Mouse (Mus musculus): ENCODE measurements around the gene Hes7. TPM values are rescaled to one million over a fixed set of nuclear protein-coding genes. Genes with fewer than 3 reads are reported as not detected.

Hes7 gene
- total and polyA plus RNA-seq, 3 experiments: 0.08 to 1.4 TPM; not detected in 1

GRCm38 (mm10) chr11:69088103-69088855 is 31.9 kb upstream of the Hes7 start, which contains the start of gene Vamp2 (continued):
- TF ChIP-seq TCF12 (IDR thresholded peaks at IDR 0.05; ENCODE audit: low read depth, low read length): peak; percentile 40
- TF ChIP-seq EP300 (IDR thresholded peaks at IDR 0.05; ENCODE audit: low read depth in 1 of 2, low read length in 2 of 2): peak in 1 of 2 experiments; percentile 3; a peak in 1 of 4 replicates
- peak; percentile 67 to 87; a peak in 3 of 4 replicates for TF ChIP-seq POLR2A (IDR thresholded peaks at IDR 0.05; ENCODE audit: control insufficient read depth in 1 of 2, insufficient read depth in 1 of 2, low read depth in 1 of 2, low read length in 2 of 2, poor library complexity in 1 of 2)
- peak; percentile 63; the same call in 1 of the 2 replicates for TF ChIP-seq POLR2AphosphoS2 (IDR thresholded peaks at IDR 0.05; ENCODE audit: low read length)
- no peak for TF ChIP-seq MAFK (IDR thresholded peaks at IDR 0.05; ENCODE audit: borderline replicate concordance, low read depth, low read length)
- no peak for TF ChIP-seq SMC3 (IDR thresholded peaks at IDR 0.05; ENCODE audit: low read depth, low read length)
- TF ChIP-seq SIN3A (IDR thresholded peaks at IDR 0.05; ENCODE audit: low read length): peak; percentile 65
- no peak for TF ChIP-seq CHD1 (IDR thresholded peaks at IDR 0.05; ENCODE audit: low read depth, low read length)
- TF ChIP-seq NRF1 (IDR thresholded peaks at IDR 0.05; ENCODE audit: insufficient read depth, low read depth, low read length, poor library complexity, severe bottlenecking): no peak
- TF ChIP-seq ZKSCAN1 (IDR thresholded peaks at IDR 0.05; ENCODE audit: low read depth, low read length): no peak
- TF ChIP-seq MXI1 (IDR thresholded peaks at IDR 0.05; ENCODE audit: low read depth, low read length): no peak; the same call in none of the 2 replicates
- TF ChIP-seq JUND (IDR thresholded peaks at IDR 0.05; ENCODE audit: low read depth, low read length): no peak

- Histone ChIP-seq H3K27ac (ENCODE audit: control insufficient read depth, low read depth, low read length) (peak overlapping the region; percentile 56), H3K9me3 (replicated peaks; ENCODE audit: insufficient read depth, low read length) (no peaks in the 10 kb centered on the region), H3K4me3 (ENCODE audit: control insufficient read depth in 1 of 2, insufficient read depth in 1 of 2, low read depth in 2 of 2, low read length in 2 of 2) (peak overlapping the region; percentile 77 to 100), H3K36me3 (ENCODE audit: control insufficient read depth in 1 of 2, insufficient read depth in 2 of 2, low read length in 2 of 2) (peaks cover 5 to 6% of the 10 kb centered on the region in 2 experiments; a peak in 3 of 4 replicates), H3K9ac (ENCODE audit: control insufficient read depth, low read depth, low read length, poor library complexity, severe bottlenecking) (peak overlapping the region; percentile 94), H3K79me2 (ENCODE audit: control insufficient read depth, insufficient read depth, low read length, poor library complexity) (peaks cover 17% of the 10 kb centered on the region), H3K4me1 (ENCODE audit: control insufficient read depth in 1 of 2, insufficient read depth in 2 of 2, low read length in 2 of 2) (peaks cover 3 to 16% of the 10 kb centered on the region in 2 experiments; a peak in 3 of 4 replicates), H3K27me3 (ENCODE audit: control insufficient read depth in 1 of 2, insufficient read depth in 2 of 2, low read length in 2 of 2) (no peaks in the 10 kb centered on the region)
- 0 out of 2 replicates have a peak, but pooled peaks have one; percentile 28 for TF ChIP-seq ETS1 (IDR thresholded peaks at IDR 0.05; ENCODE audit: low read depth, low read length)
- TF ChIP-seq POLR2AphosphoS5 (IDR thresholded peaks at IDR 0.05; ENCODE audit: borderline replicate concordance, low read depth, low read length): no peak
- peak; percentile 55 for TF ChIP-seq TAL1 (IDR thresholded peaks at IDR 0.05; ENCODE audit: low read length)
- no peak for DNase-seq (ENCODE audit: low read depth, low spot score)
Measured at GRCm38 (mm10) chr11:69088856-69089615, 31.2 kb upstream of the Hes7 start.
